Mouse (Mus musculus): Measurements from ENCODE around the gene Cep68. TPM values are rescaled to one million over a fixed set of nuclear protein-coding genes. Genes with fewer than 3 reads are reported as not detected.

Gene Cep68
- total and polyA plus RNA-seq, 2 experiments from 2014 or later, result 26.1 to 43.9 TPM

- H3K9me3 ChIP-seq (ENCODE audit: low read length), result no peaks in the 10 kb centered on the region
- no peak overlapping the region for H3K4me2 ChIP-seq (ENCODE audit: low read depth)
- H3K27ac ChIP-seq (ENCODE audit: low read depth, low read length), result no peak overlapping the region
- ATAC-seq (no peak), DNase-seq (no peak)
- no peak overlapping the region for H3K4me3 ChIP-seq (ENCODE audit: low read depth, low read length)
- no peaks in the 10 kb centered on the region for H3K36me3 ChIP-seq (ENCODE audit: insufficient read depth)
- WGBS, result 89% methylated on average over 9 of the region's 9 CpGs
- TF ChIP-seq CTCF (IDR thresholded peaks at IDR 0.05; ENCODE audit: low read depth), result no peak
- no peak overlapping the region for H3K9ac ChIP-seq
- no peaks in the 10 kb centered on the region for H3K27me3 ChIP-seq (ENCODE audit: insufficient read depth, low read length)
- H3K4me1 ChIP-seq (ENCODE audit: insufficient read depth), result peaks cover 32% of the 10 kb centered on the region
These were observed 44.3 kb downstream of the Cep68 start for GRCm38 (mm10) chr11:20204870-20205446.

- 0 out of 2 replicates have a peak overlapping the region, but pooled peaks have one; percentile 8 for H3K4me2 ChIP-seq (ENCODE audit: low read depth)
- no peaks in the 10 kb centered on the region for H3K27me3 ChIP-seq (ENCODE audit: insufficient read depth, low read length)
These were observed 44.9 kb downstream of the Cep68 start for GRCm38 (mm10) chr11:20204321-20204720.

GRCm38 (mm10) chr11:20202299-20203011, 46.8 kb downstream of the Cep68 start:
- Histone ChIP-seq H3K4me3 (ENCODE audit: low read depth, low read length) (peak overlapping the region; percentile 100), H3K27me3 (ENCODE audit: insufficient read depth, low read length) (no peaks in the 10 kb centered on the region), H3K4me2 (ENCODE audit: low read depth) (peak overlapping the region; percentile 57), H3K9me3 (ENCODE audit: low read length) (no peaks in the 10 kb centered on the region), H3K36me3 (ENCODE audit: insufficient read depth) (no peaks in the 10 kb centered on the region), H3K27ac (ENCODE audit: low read depth, low read length) (peak overlapping the region; percentile 99; the same call in 1 of the 2 replicates), H3K4me1 (ENCODE audit: insufficient read depth) (peaks cover 32% of the 10 kb centered on the region), H3K9ac (peak overlapping the region; percentile 99)
- DNase-seq (no peak), ATAC-seq (no peak)
- TF ChIP-seq CTCF (IDR thresholded peaks at IDR 0.05; ENCODE audit: low read depth), result no peak
- WGBS, result 53% methylated on average over 7 of the region's 7 CpGs

More at GRCm38 (mm10) chr11:20204321-20204720, 44.9 kb downstream of the Cep68 start:
- 70% methylated on average over 2 of the region's 2 CpGs for WGBS
- Histone ChIP-seq H3K27ac (ENCODE audit: low read depth, low read length) (no peak overlapping the region), H3K36me3 (ENCODE audit: insufficient read depth) (no peaks in the 10 kb centered on the region), H3K4me3 (ENCODE audit: low read depth, low read length) (no peak overlapping the region), H3K4me1 (ENCODE audit: insufficient read depth) (peaks cover 32% of the 10 kb centered on the region), H3K9ac (no peak overlapping the region), H3K9me3 (ENCODE audit: low read length) (no peaks in the 10 kb centered on the region)
- no peak for DNase-seq
- no peak for ATAC-seq
- no peak for TF ChIP-seq CTCF (IDR thresholded peaks at IDR 0.05; ENCODE audit: low read depth)

- peak; percentile 12 for ATAC-seq
- Histone ChIP-seq H3K27ac (ENCODE audit: low read depth, low read length) (peak overlapping the region; percentile 99), H3K4me2 (ENCODE audit: low read depth) (peak overlapping the region; percentile 57), H3K36me3 (ENCODE audit: insufficient read depth) (no peaks in the 10 kb centered on the region), H3K4me3 (ENCODE audit: low read depth, low read length) (peak overlapping the region; percentile 100), H3K9me3 (ENCODE audit: low read length) (no peaks in the 10 kb centered on the region), H3K27me3 (ENCODE audit: insufficient read depth, low read length) (no peaks in the 10 kb centered on the region), H3K4me1 (ENCODE audit: insufficient read depth) (peaks cover 31% of the 10 kb centered on the region), H3K9ac (peak overlapping the region; percentile 99)
- WGBS, result 1% methylated on average over 39 of the region's 40 CpGs
- no peak; the same call in 1 of the 2 replicates for TF ChIP-seq CTCF (IDR thresholded peaks at IDR 0.05; ENCODE audit: low read depth)
- DNase-seq, result peak; percentile 69
These were observed 47.5 kb downstream of the Cep68 start for GRCm38 (mm10) chr11:20201661-20202101.

- under 1% methylated on average over 52 of the region's 54 CpGs for WGBS
- Histone ChIP-seq H3K36me3 (ENCODE audit: insufficient read depth) (no peaks in the 10 kb centered on the region), H3K9ac (peak within 1 kb of the TSS; percentile 99), H3K4me2 (ENCODE audit: low read depth) (peak within 1 kb of the TSS; percentile 57), H3K4me3 (ENCODE audit: low read depth, low read length) (peak within 1 kb of the TSS; percentile 100), H3K4me1 (ENCODE audit: insufficient read depth) (peaks cover 23% of the 10 kb centered on the region), H3K27me3 (ENCODE audit: insufficient read depth, low read length) (no peaks in the 10 kb centered on the region), H3K27ac (ENCODE audit: low read depth, low read length) (peak within 1 kb of the TSS; percentile 99), H3K9me3 (ENCODE audit: low read length) (no peaks in the 10 kb centered on the region)
- DNase-seq, result peak; percentile 100
- ATAC-seq, result peak; percentile 98
- TF ChIP-seq CTCF (IDR thresholded peaks at IDR 0.05; ENCODE audit: low read depth), result peak; percentile 88
These were observed 48.3 kb downstream of the Cep68 start, which contains the start of gene Rab1a for GRCm38 (mm10) chr11:20200713-20201575. Gene Rab1a, plus strand, starts transcription at chr11:20201432.

- no peaks in the 10 kb centered on the region for H3K27me3 ChIP-seq (ENCODE audit: insufficient read depth, low read length)
- no peak for TF ChIP-seq CTCF (IDR thresholded peaks at IDR 0.05; ENCODE audit: low read depth)
- H3K27ac ChIP-seq (ENCODE audit: low read depth, low read length), result no peak overlapping the region
- DNase-seq, result no peak
- WGBS, result 93% methylated on average over 4 of the region's 4 CpGs
- ATAC-seq, result no peak
- H3K4me1 ChIP-seq (ENCODE audit: insufficient read depth), result no peaks in the 10 kb centered on the region
- H3K9ac ChIP-seq, result no peak overlapping the region
- no peaks in the 10 kb centered on the region for H3K36me3 ChIP-seq (ENCODE audit: insufficient read depth)
- H3K4me3 ChIP-seq (ENCODE audit: low read depth, low read length), result no peak overlapping the region
- H3K4me2 ChIP-seq (ENCODE audit: low read depth), result no peak overlapping the region
- no peaks in the 10 kb centered on the region for H3K9me3 ChIP-seq (ENCODE audit: low read length)
These were observed 56.0 kb downstream of the Cep68 start for GRCm38 (mm10) chr11:20193100-20193736.

Measured in forebrain, postnatal 0 days (tissue).